Mouse (Mus musculus) forebrain, embryonic 16.5 days (tissue): ENCODE data around the gene 4930415O20Rik. TPM values are rescaled to one million over a fixed set of nuclear protein-coding genes. Genes with fewer than 3 reads are reported as not detected.

ENCODE experiments used
- ATAC-seq: fragments of 200-750 bp; cut with Nextera tagmentation; 2 replicates; pipeline ENCODE4 v1.8.0; 2017; ENCODE audit warnings: mild to moderate bottlenecking, moderate library complexity
- H3K27ac ChIP-seq: fragments of 300-500 bp; sonication (generic); 2 replicates; pipeline ENCODE4 v1.5.1; 2014; ENCODE audit warnings: low read length, control low read depth
- H3K27me3 ChIP-seq: fragments of 300-500 bp; sonication (generic); replicated peaks from 2 replicates; pipeline ENCODE4 v1.6.1; 2014; ENCODE audit warnings: low read length; ENCODE audit not compliant: control insufficient read depth, insufficient read depth
- H3K36me3 ChIP-seq: fragments of 300-500 bp; sonication (generic); 2 replicates; pipeline ENCODE4 v1.6.1; 2014; ENCODE audit not compliant: control insufficient read depth, insufficient read depth
- H3K4me1 ChIP-seq: fragments of 300-500 bp; sonication (generic); replicated peaks from 2 replicates; pipeline ENCODE4 v1.6.1; 2014; ENCODE audit warnings: low read length; ENCODE audit not compliant: control insufficient read depth, insufficient read depth
- H3K4me2 ChIP-seq: fragments of 300-500 bp; sonication (generic); 2 replicates; pipeline ENCODE4 v1.6.1; 2014; ENCODE audit warnings: mild to moderate bottlenecking, low read length, control low read depth
- H3K4me3 ChIP-seq: fragments of 300-500 bp; sonication (generic); replicated peaks from 2 replicates; pipeline ENCODE4 v1.5.1; 2014; ENCODE audit warnings: mild to moderate bottlenecking, low read length, control low read depth
- H3K9ac ChIP-seq: fragments of 300-500 bp; sonication (generic); replicated peaks from 2 replicates; pipeline ENCODE4 v1.6.1; 2014; ENCODE audit warnings: low read depth, low read length, control low read depth
- H3K9me3 ChIP-seq: fragments of 300-500 bp; sonication (generic); 2 replicates; pipeline ENCODE4 v1.6.1; 2016; ENCODE audit warnings: low read length; ENCODE audit not compliant: control insufficient read depth
- WGBS: fragments of 180-500 bp; shearing (Covaris S2); extraction: QIAGEN DNeasy Blood & Tissue Kit; methylation state at CpG from one replicate; pipeline ENCODE4 v1.1.7; 2014; 5-methylcytosine and 5-hydroxymethylcytosine counted together
- polyA plus RNA-seq: library from polyadenylated mRNA; unstranded; fragments of >200 nt; fragmentation: Nextera tagmentation; extraction: Ambion mirVana; gene quantifications from 2 replicates; pipeline ENCODE4 v1.2.1, GENCODE M21; 2015

4930415O20Rik gene
- polyA plus RNA-seq, 1 experiment from 2014 or later, result 0.56 TPM

- Histone ChIP-seq H3K27ac (no peak overlapping the region), H3K36me3 (peaks cover 11% of the 10 kb centered on the region; the same call in 1 of the 2 replicates), H3K4me1 (peaks cover 41% of the 10 kb centered on the region), H3K4me3 (peak overlapping the region; percentile 73), H3K4me2 (peak overlapping the region; percentile 75), H3K9me3 (no peaks in the 10 kb centered on the region), H3K27me3 (no peaks in the 10 kb centered on the region), H3K9ac (peak overlapping the region; percentile 95)
- WGBS, result 30% methylated on average over 5 of the region's 5 CpGs
- ATAC-seq, result peak; percentile 18; the same call in 1 of the 2 replicates
These were observed 65.7 kb downstream of the 4930415O20Rik start for GRCm38 (mm10) chr15:98636517-98636916.

GRCm38 (mm10) chr15:98637155-98637554 lies 66.4 kb downstream of the 4930415O20Rik start:
- H3K4me1 ChIP-seq, result peaks cover 35% of the 10 kb centered on the region
- no peak for ATAC-seq
- no peak overlapping the region; the same call in 1 of the 2 replicates for H3K9ac ChIP-seq
- H3K27me3 ChIP-seq, result no peaks in the 10 kb centered on the region
- H3K4me3 ChIP-seq, result no peak overlapping the region; the same call in 1 of the 2 replicates
- no peaks in the 10 kb centered on the region for H3K9me3 ChIP-seq
- H3K27ac ChIP-seq, result no peak overlapping the region
- WGBS, result 31% methylated on average over 3 of the region's 3 CpGs
- H3K4me2 ChIP-seq, result peak overlapping the region; percentile 75
- peaks cover 15% of the 10 kb centered on the region for H3K36me3 ChIP-seq

Other genes starting within 250 kb of the 4930415O20Rik start
- gene Olfr284, start 230.0 kb upstream of the 4930415O20Rik start, polyA plus RNA-seq, result not detected in 2 replicates
- gene Olfr283, start 190.1 kb upstream of the 4930415O20Rik start, polyA plus RNA-seq, result not detected in 2 replicates
- gene Olfr282, start 139.8 kb upstream of the 4930415O20Rik start, polyA plus RNA-seq, result not detected in 2 replicates
- gene Olfr281, start 118.4 kb upstream of the 4930415O20Rik start, polyA plus RNA-seq, result not detected in 2 replicates
- not detected in 2 replicates for gene OR5BS1P, start 101.1 kb upstream of the 4930415O20Rik start, polyA plus RNA-seq
- gene Lalba, start 88.3 kb upstream of the 4930415O20Rik start, polyA plus RNA-seq, result not detected in 2 replicates
- not detected in 2 replicates for gene Olfr279, start 78.6 kb upstream of the 4930415O20Rik start, polyA plus RNA-seq
- gene Kansl2, start 36.7 kb upstream of the 4930415O20Rik start, polyA plus RNA-seq, result 130 and 141 TPM in 2 replicates
- gene Ccnt1, start 81 bp upstream of the 4930415O20Rik start, polyA plus RNA-seq, result 74.5 and 78.4 TPM in 2 replicates
- 11.2 and 16.1 TPM in 2 replicates for gene Adcy6, start 39.1 kb downstream of the 4930415O20Rik start, polyA plus RNA-seq
- gene Cacnb3, start 59.8 kb downstream of the 4930415O20Rik start, polyA plus RNA-seq, result 138 and 168 TPM in 2 replicates
- gene Ddx23, start 91.9 kb downstream of the 4930415O20Rik start, polyA plus RNA-seq, result 17.6 and 25.5 TPM in 2 replicates
- gene Rnd1, start 106.5 kb downstream of the 4930415O20Rik start, polyA plus RNA-seq, result 15.5 and 16.4 TPM in 2 replicates
- 2.9 and 4.2 TPM in 2 replicates for gene Ccdc65, start 137.2 kb downstream of the 4930415O20Rik start, polyA plus RNA-seq
- 3.7 and 5.7 TPM in 2 replicates for gene Fkbp11, start 157.2 kb downstream of the 4930415O20Rik start, polyA plus RNA-seq
- gene Arf3, start 192.2 kb downstream of the 4930415O20Rik start, polyA plus RNA-seq, result 82.6 and 99.9 TPM in 2 replicates
- gene Wnt10b, start 207.1 kb downstream of the 4930415O20Rik start, polyA plus RNA-seq, result not detected in 2 replicates
- gene Wnt1, start 218.9 kb downstream of the 4930415O20Rik start, polyA plus RNA-seq, result 0.10 and 0.42 TPM in 2 replicates
- 0.46 and 0.58 TPM in 2 replicates for gene Ddn, start 238.5 kb downstream of the 4930415O20Rik start, polyA plus RNA-seq